Mouse (Mus musculus): Measurements from ENCODE around the gene Ubl7.
A peak's percentile ranks its signal among the peaks of the same experiment; 100 is the strongest.

DNA sequence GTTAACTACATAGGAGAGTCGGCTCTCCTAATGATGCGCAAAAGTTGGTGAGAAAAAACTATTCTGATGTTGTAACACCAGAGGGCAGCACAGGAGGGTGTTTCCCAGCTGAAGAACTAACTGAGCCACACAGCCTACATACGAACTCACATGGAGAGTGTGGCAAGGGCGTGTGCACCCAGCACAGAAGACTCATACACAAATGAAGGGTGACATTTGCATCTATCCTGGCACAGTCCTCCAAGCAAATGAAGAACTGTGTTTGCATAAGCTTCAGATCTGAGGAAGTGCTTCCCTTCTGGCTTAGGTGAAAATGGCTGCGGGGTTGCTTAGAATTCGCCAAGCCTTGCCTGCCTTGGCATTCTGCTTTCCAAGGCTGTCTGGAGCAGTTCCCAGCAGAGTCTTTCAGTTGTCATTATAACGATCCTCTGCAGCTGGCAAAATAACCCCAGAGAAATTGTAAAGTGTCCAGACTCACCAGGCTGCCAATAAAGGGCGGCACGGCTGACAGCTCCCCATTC, 48.8 kb upstream of the Ubl7 start:
- TF ChIP-seq CTCF (conservative IDR thresholded peaks at IDR 0.05 in 1 of 2, IDR thresholded peaks at IDR 0.05 in 1 of 2; ENCODE audit: low read depth in 2 of 2, low read length in 2 of 2) = peak; percentile 63 to 95
- TF ChIP-seq MYC (IDR thresholded peaks at IDR 0.05; ENCODE audit: low read depth, low read length) = peak; percentile 96
- TF ChIP-seq SMC3 (IDR thresholded peaks at IDR 0.05; ENCODE audit: low read depth, low read length) = peak; percentile 99
- TF ChIP-seq JUND (conservative IDR thresholded peaks at IDR 0.05; ENCODE audit: low read depth, low read length) = peak; percentile 49; the same call in 1 of the 2 replicates
- peak; percentile 94 for TF ChIP-seq ZC3H11A (IDR thresholded peaks at IDR 0.05; ENCODE audit: low read depth, low read length)
- TF ChIP-seq TCF12 (IDR thresholded peaks at IDR 0.05; ENCODE audit: low read depth, low read length) = peak; percentile 40; the same call in 1 of the 2 replicates
